Mouse (Mus musculus): ENCODE measurements at regions not wholly inside any gene's neighbourhood (a gene's known extent, or its start where the extent isn't known, plus 50 kb on each side); places are given as distances from the start of the nearest gene placed in this dataset.

DNA sequence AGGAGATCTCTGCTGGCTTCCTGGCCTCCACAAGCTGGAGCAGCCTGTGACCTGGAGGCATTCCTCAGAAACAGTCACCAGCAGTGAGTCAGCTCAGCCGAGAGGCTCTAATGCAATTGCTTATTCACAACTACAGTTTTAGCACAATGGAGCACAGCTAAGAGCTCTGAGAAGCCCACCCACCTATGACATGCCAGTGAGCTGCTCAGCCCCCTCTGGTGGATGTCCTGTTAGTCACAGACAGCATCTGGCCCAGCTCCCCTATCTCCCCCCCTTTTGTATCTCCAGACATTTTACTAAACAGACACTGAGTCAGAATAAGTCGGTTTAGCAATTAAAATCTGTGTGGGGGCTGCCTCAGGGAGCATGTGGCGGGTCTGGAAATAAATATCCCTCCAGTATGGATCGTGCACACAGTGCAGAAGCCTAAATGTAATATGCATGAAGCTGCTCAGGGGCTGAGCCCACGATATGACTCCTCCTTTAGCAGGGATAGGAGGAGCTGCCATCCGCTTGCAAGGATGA, 88.9 kb upstream of the Spred2 start:
- DNase-seq: no peak

- DNase-seq: no peak
Measured at GRCm38 (mm10) chr11:19838932-19839331, 85.2 kb upstream of the Spred2 start.

- no peak for DNase-seq
Measured at GRCm38 (mm10) chr11:19843084-19843483, 81.1 kb upstream of the Spred2 start.

- no peak for DNase-seq
Measured at GRCm38 (mm10) chr11:19847910-19848309, 76.3 kb upstream of the Spred2 start.

DNA sequence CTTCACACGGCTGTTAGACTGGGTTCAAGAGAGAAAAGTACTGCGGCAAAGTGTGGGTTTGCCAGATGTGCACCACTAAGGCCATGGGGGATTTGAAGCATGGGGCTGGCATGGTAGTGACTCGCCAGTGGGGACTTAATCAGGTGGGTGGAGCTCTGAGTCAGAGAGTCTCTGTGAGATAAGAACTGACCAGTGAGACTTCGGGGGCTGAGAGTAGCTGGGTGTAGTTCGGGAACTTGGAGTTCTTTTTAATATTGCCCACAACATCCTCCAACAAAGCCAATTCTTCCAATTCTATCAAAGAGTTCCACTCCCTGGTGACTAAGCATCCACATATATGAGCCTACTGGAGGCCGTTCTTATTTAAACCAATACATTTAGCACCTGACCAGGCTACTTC, 75.8 kb upstream of the Spred2 start:
- no peak for DNase-seq

DNA sequence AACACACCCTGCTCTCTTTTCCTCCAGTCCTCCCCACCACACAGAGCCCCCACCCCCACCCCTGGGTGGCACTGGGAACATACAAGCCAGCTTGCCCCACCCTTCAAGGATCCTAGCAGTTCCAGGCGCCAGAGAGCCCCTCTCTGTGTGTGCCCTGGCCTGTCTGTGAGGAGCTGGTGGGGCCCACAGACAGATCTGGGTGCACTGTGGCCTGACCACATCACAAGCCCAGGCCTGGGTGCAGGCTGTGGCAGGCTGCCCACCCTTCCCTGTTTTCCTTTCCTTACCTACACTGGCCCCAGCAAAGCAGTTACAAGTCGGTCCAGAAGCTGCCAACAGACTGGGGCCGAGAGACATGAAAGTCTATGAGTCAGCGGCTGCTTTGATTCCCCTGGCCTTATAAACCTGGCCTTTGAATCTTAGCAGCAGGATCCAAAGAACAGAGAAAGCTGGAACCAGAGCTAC, 74.8 kb upstream of the Spred2 start:
- no peak for DNase-seq

- no peak for DNase-seq
Measured at GRCm38 (mm10) chr11:19849844-19850420, 74.2 kb upstream of the Spred2 start.

DNA sequence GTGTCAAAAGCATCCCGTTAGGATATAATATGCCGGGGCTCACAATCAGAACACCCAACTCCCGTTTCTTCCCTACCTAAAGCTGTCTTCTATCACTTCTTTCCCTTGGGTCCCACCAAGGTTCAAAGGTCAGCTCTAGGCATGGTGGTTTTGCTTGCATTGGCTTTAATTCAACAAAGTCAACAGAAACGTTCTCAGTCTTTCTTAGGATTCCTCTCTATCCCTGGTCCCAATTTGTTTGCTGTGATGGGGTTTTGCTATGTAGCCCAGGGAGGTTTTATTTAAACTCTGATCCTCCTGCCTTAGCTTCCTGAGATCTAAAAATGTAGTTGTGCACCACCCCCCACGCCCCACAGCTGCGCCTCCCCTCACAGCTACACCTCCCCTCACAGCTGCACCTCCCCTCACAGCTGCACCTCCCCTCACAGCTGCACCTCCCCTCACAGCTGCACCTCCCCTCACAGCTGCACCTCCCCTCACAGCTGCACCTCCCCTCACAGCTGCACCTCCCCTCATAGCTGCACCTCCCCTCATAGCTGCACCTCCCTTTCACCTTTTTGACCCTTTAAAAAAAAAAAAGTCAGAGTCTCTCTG, 73.1 kb upstream of the Spred2 start:
- DNase-seq: no peak

- no peak for DNase-seq
Measured at GRCm38 (mm10) chr11:19861596-19861995, 62.6 kb upstream of the Spred2 start.

DNA sequence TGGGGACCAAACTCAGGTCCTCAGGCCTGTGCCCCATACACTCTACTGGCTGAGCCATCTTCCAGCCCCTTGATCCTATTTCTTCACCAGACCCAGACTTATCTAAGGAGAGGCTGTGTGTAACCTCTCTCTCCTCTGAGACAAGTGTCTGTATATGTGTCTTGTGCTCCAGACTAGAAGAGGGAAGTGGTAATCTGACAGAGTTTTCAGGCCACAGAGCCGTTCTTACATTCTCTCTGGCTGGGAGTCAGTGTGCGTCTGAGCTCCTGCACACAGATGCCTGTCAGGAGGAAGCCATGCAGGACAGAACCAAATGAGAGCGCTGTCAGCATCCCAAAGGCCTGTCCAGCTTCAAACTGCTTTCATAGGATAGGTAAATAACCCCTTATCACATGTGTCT, 60.8 kb upstream of the Spred2 start:
- DNase-seq: no peak

GRCm38 (mm10) chr11:19866262-19866661, 57.9 kb upstream of the Spred2 start:
- DNase-seq: no peak

DNA sequence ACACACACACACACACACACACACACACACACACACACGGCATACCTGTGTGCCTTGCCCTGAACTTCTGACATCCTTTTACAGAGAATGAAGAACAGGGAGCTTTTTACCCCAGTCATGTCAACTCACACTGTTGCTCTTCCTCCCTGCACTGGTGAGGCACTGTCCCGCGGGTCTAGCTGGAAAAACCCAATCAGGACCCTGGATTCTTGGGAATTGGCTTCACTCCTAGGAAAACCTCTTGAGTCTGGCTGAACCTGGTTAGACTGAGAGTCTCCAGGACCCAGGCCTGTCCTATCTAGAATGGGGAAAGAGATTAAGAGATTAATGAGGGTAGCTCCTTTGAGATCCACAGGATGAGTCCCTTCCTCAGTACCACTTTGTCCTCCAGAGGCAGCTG, 54.5 kb upstream of the Spred2 start:
- DNase-seq: no peak

DNA sequence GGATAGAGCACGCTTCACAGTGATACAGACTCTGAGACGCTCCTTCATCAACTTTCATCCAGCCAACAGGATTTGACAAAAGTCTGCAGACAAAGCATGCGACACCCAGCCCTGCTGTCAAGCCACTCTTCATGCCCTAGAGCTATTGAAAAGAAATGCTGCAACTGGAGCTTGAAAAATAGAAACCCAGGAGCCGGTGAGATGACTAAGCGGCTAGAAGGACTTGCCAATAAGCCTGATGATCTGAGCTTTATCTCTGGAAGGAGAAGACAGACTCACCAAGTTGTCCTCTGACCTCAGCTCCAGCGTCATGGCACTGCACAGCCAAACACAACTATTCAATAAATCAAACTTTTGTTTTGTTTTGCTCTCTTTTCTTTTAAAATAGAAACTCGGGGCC, 54.0 kb upstream of the Spred2 start:
- DNase-seq: no peak

DNA sequence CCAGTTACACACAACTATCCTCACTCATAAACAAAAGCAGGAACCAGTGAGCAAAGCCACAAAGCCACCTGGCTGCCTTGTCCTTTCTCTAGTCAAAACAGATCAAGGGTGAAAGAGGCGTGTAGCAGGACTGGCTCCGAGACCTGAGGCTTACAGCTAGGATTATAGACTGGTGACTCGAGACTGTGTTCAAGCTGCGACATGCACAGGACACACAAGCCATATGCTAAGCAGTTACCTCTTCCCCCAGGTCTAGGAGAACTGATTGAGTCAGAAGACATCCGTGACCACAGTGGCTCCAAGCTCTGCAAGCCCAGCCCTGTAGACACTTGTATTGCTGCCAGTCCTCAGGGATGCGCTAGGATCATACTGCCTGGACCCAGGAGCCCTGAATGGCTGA, 50.4 kb upstream of the Spred2 start:
- no peak for DNase-seq
